Mouse (Mus musculus) heart, embryonic 16.5 days (tissue): ENCODE measurements around the gene Hint1. TPM values are rescaled to one million over a fixed set of nuclear protein-coding genes. Genes with fewer than 3 reads are reported as not detected.

Experiments
- ATAC-seq: fragments of 200-750 bp; cut with Nextera tagmentation; replicated peaks from 2 replicates; pipeline ENCODE4 v1.8.0; 2017; ENCODE audit warnings: moderate number of reproducible peaks; ENCODE audit not compliant: insufficient read depth, low FRiP score; ENCODE audit errors: extremely low read depth
- H3K27ac ChIP-seq: fragments of 300-500 bp; sonication (generic); 2 replicates; pipeline ENCODE4 v1.5.1; 2014; ENCODE audit warnings: mild to moderate bottlenecking, low read length, control low read depth, moderate library complexity
- H3K27me3 ChIP-seq: fragments of 300-500 bp; sonication (generic); 2 replicates; pipeline ENCODE4 v1.6.1; 2014; ENCODE audit warnings: low read length, mixed read lengths; ENCODE audit not compliant: control insufficient read depth, insufficient read depth
- H3K36me3 ChIP-seq: fragments of 300-500 bp; sonication (generic); 2 replicates; pipeline ENCODE4 v1.6.1; 2014; ENCODE audit not compliant: control insufficient read depth, insufficient read depth
- H3K4me1 ChIP-seq: fragments of 300-500 bp; sonication (generic); 2 replicates; pipeline ENCODE4 v1.6.1; 2014; ENCODE audit warnings: low read length, mixed read lengths; ENCODE audit not compliant: control insufficient read depth, insufficient read depth
- H3K4me2 ChIP-seq: fragments of 300-500 bp; sonication (generic); 2 replicates; pipeline ENCODE4 v1.6.1; 2014; ENCODE audit warnings: low read depth, mild to moderate bottlenecking, control low read depth, low read length
- H3K4me3 ChIP-seq: fragments of 300-500 bp; sonication (generic); 2 replicates; pipeline ENCODE4 v1.5.1; 2014; ENCODE audit warnings: mild to moderate bottlenecking, control low read depth, low read length
- H3K9ac ChIP-seq: fragments of 300-500 bp; sonication (generic); 2 replicates; pipeline ENCODE4 v1.6.1; 2014; ENCODE audit warnings: low read length, control low read depth
- H3K9me3 ChIP-seq: fragments of 300-500 bp; sonication (generic); replicated peaks from 2 replicates; pipeline ENCODE4 v1.6.1; 2016; ENCODE audit warnings: low read length; ENCODE audit not compliant: control insufficient read depth
- WGBS: fragments of 180-500 bp; shearing (Covaris S2); extraction: QIAGEN DNeasy Blood & Tissue Kit; methylation state at CpG from one replicate; pipeline ENCODE4 v1.1.7; 2014; 5-methylcytosine and 5-hydroxymethylcytosine counted together
- polyA plus RNA-seq: library from polyadenylated mRNA; unstranded; fragments of >200 nt; fragmentation: Nextera tagmentation; extraction: Ambion mirVana; gene quantifications from 2 replicates; pipeline ENCODE4 v1.2.1, GENCODE M21; 2015

Gene Hint1
- polyA plus RNA-seq: 581 and 590 TPM in 2 replicates

DNA sequence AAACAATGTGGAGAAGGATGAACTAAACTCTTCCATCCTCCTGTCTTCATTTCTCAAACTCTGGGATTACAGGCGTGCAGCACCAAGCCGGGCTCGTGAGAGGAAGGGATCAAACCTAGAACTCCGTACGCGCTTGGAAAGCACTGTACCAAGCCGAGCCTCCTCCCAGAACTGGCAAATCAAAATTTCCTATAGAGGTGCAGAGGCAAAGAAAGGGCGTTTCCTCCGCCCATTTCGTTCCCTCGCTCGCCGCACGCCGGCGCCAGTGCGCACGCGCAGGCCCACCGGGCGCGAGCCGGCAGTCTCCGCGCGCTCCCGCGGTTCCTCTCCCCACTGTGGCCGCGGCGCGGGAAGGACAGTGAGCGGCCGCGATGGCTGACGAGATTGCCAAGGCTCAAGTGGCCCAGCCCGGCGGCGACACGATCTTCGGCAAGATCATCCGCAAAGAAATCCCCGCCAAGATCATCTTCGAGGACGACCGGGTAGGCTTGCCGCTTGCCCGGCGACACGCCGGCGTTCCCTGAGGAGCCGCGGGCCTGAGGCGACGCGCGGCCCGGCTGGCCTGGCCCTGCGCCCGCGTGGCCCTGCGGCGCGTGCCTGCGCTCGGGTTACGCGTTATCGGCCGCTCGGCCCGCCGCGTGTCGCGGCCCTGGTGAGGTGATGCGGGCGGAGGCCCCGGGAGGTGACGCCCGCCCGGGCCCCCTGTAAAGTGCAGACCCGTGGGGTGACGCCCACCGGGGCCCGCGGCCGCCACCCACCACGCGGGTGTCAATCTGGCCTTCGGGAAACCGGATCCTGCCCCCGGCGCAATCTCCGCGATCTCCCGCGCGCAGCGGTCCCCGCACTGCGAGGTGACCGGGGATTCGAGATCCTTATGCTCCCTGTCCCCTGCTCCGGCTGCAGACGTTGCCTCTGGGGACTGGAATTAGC, at the start of gene Hint1:
TSS of gene Hint1 (plus strand) at position 265 of the 930 bp plus-strand sequence.
- Histone ChIP-seq H3K4me1 (peaks cover 18% of the 10 kb centered on the region), H3K4me2 (peak within 1 kb of the TSS; percentile 81), H3K9me3 (no peaks in the 10 kb centered on the region), H3K27me3 (no peaks in the 10 kb centered on the region), H3K36me3 (peaks cover 13% of the 10 kb centered on the region), H3K9ac (peak within 1 kb of the TSS; percentile 96), H3K4me3 (peak within 1 kb of the TSS; percentile 86), H3K27ac (peak within 1 kb of the TSS; percentile 84)
- under 1% methylated on average over 107 of the region's 107 CpGs for WGBS
- peak; percentile 83 for ATAC-seq

DNA sequence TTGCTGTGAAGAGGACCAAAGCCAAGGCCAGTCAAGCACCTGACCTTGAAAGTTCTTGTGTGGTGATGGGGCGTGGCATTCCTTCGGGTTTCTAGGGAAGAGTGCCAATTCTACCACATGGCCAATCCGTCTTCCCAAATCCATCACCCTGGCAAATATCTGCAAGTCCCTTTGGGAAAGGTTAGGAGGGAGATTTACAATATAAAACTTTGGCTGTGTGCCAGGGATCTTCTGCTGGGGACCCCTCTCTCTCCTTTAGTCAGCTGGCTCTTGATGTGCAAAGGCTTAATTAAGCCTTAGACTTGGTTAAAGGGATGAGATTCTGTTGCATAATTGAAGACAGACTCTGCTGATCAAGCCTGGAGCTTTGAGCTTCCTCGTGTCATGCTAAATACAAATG, 48.7 kb upstream of the Hint1 start:
- Histone ChIP-seq H3K27me3 (no peaks in the 10 kb centered on the region; the same call in 1 of the 2 replicates), H3K4me2 (no peak overlapping the region), H3K4me1 (peaks cover 7% of the 10 kb centered on the region; the same call in 1 of the 2 replicates), H3K9me3 (no peaks in the 10 kb centered on the region), H3K9ac (no peak overlapping the region), H3K4me3 (no peak overlapping the region), H3K36me3 (no peaks in the 10 kb centered on the region), H3K27ac (no peak overlapping the region)
- ATAC-seq: no peak
- WGBS: 57% methylated on average over 4 of the region's 4 CpGs

DNA sequence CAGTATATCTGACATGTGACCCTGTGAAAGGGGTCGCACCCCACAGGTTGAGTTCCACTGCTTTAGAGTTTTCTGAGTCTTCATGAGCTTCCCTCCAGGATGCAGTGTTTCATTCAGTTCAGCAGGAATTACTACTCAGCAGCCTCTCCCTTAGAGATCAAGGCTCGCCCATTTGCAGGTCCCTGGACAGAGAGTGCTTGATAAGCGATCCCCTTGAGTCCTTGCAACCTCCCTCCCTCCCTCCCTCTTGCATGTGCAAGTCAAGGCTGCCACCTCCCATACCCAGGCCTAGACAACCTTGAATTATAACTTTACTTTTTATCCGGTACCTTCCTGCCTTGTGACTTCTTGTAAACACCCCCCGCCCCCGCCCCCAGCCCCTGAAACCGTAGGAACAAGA, 46.7 kb upstream of the Hint1 start:
- H3K36me3 ChIP-seq: no peaks in the 10 kb centered on the region
- no peak overlapping the region for H3K27ac ChIP-seq
- H3K9me3 ChIP-seq: peaks cover 3% of the 10 kb centered on the region; the same call in 1 of the 2 replicates
- no peaks in the 10 kb centered on the region; the same call in 1 of the 2 replicates for H3K27me3 ChIP-seq
- WGBS: 78% methylated on average over 7 of the region's 7 CpGs
- no peak overlapping the region for H3K9ac ChIP-seq
- no peak overlapping the region for H3K4me3 ChIP-seq
- peaks cover 7% of the 10 kb centered on the region; the same call in 1 of the 2 replicates for H3K4me1 ChIP-seq
- no peak for ATAC-seq
- no peak overlapping the region for H3K4me2 ChIP-seq

DNA sequence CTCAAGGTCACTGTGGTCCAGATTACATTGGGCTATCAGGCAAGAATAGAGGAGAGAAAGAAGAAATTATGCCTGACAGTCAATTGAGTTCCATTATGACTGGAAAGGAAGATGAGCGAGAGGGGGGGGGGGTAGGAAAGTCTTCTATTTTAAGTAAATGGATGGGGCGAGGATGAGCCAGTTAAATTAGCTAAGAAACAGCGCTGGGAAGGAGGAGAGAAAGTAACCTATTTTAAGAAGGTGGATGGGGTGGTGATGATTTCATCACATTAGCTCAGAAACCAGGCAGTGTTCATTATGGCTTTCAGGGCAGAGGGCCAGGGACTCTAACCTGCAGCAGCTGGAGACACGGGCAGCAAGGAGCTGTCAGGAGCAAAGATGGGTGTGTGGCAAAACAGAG, 42.7 kb upstream of the Hint1 start:
- 59% methylated on average over 4 of the region's 4 CpGs for WGBS

DNA sequence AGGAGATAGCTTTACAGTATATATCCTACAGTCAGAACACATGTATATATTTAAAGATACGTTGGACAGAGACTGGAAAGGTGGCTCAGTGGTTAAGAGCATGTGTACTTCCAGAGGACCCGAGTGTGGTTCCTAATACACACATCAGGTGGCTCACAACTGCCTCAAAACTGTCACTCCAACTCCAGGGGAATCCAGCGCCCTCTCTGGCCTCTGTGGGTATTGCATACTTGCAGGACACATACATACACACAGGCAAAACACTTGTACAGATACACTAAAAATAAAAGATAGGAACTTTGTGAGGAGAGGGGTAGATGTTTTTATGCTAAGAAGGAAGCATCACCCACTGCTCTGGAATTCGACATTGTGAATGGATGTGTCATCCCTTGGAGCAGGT, 40.4 kb upstream of the Hint1 start:
- no peaks in the 10 kb centered on the region; the same call in 1 of the 2 replicates for H3K27me3 ChIP-seq
- ATAC-seq: no peak

More for the DNA sequence above, 42.7 kb upstream of the Hint1 start:
- H3K4me1 ChIP-seq: peaks cover 4% of the 10 kb centered on the region; the same call in 1 of the 2 replicates
- H3K9ac ChIP-seq: no peak overlapping the region
- no peaks in the 10 kb centered on the region; the same call in 1 of the 2 replicates for H3K27me3 ChIP-seq
- H3K4me2 ChIP-seq: no peak overlapping the region
- no peak overlapping the region for H3K27ac ChIP-seq
- H3K36me3 ChIP-seq: 0 out of 2 replicates have a peak, but pooled peaks cover 2% of the 10 kb centered on the region
- peaks cover 3% of the 10 kb centered on the region; the same call in 1 of the 2 replicates for H3K9me3 ChIP-seq
- ATAC-seq: no peak
- H3K4me3 ChIP-seq: no peak overlapping the region

DNA sequence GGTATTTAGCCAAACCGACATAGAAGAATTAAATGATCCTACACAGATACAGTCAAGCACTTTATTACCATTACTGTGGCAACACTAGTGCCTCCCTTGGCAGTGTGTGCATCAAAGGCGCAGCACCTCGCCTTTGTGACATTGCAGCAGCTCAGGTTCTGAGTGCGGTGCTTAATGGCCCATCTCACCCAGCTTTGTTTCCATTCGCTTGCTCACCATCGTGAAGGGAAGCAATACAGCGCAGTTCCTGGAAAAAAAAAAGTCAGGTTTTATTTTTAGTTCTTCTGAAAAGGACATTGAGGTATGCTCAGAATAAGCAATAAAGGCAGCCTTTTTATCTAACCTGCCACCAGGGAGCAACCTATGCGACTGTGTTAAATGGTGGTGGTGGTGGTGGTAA, 39.4 kb upstream of the Hint1 start:
- Histone ChIP-seq H3K27ac (no peak overlapping the region), H3K36me3 (0 out of 2 replicates have a peak, but pooled peaks cover 2% of the 10 kb centered on the region), H3K4me1 (no peaks in the 10 kb centered on the region), H3K4me3 (no peak overlapping the region), H3K9me3 (peaks cover 3% of the 10 kb centered on the region; the same call in 1 of the 2 replicates), H3K9ac (no peak overlapping the region), H3K4me2 (no peak overlapping the region), H3K27me3 (no peaks in the 10 kb centered on the region; the same call in 1 of the 2 replicates)
- 88% methylated on average over 8 of the region's 8 CpGs for WGBS
- ATAC-seq: no peak

More for the DNA sequence above, 40.4 kb upstream of the Hint1 start:
- Histone ChIP-seq H3K4me2 (no peak overlapping the region), H3K27ac (no peak overlapping the region), H3K4me3 (no peak overlapping the region), H3K36me3 (0 out of 2 replicates have a peak, but pooled peaks cover 2% of the 10 kb centered on the region), H3K4me1 (no peaks in the 10 kb centered on the region), H3K9ac (no peak overlapping the region), H3K9me3 (peaks cover 3% of the 10 kb centered on the region; the same call in 1 of the 2 replicates)
- 79% methylated on average over 4 of the region's 4 CpGs for WGBS

DNA sequence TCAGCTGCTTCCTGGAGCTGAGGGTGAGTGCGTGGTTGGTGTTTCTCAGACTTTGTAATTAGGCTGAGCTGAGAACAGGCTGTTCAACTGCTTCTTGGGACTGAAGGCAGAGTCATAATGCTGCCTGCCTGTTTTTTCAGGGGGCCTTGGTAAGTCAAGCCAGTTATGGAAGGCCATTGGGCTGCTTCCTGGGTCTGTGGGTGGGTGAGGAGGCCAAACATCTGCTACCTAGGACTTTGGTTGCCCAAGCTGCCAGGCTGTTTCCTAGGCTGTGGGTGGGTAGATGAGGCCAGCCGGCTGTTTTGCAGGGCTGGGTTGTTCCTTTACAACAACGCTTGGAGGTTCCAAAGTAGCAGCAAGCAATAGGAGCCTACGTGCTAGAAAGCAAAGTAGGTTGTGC, 32.4 kb upstream of the Hint1 start:
- Histone ChIP-seq H3K27me3 (no peaks in the 10 kb centered on the region), H3K4me1 (no peaks in the 10 kb centered on the region), H3K9ac (no peak overlapping the region), H3K9me3 (peaks cover 4% of the 10 kb centered on the region; the same call in 1 of the 2 replicates), H3K27ac (no peak overlapping the region), H3K4me3 (no peak overlapping the region), H3K36me3 (no peaks in the 10 kb centered on the region), H3K4me2 (no peak overlapping the region)
- ATAC-seq: no peak
- WGBS: 90% methylated on average over 4 of the region's 4 CpGs

DNA sequence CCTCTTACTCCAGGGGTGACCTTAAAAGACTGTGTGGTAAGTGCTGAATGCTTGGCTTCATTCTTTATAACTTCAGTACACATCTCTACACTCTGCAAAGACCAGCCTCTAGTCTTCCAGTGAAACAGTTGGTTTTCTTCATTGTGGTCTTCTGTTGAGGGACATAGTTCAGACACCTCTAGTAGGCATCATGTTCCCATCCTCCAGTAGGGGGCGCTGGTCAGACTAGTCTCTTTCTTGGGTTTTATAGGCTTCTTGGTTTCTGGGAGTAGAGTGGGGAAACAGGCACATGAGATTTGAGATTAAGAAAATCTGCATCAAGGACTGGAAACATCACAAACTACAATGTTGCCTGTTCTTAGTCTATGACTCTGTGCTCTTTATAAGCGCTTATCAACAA, 31.6 kb upstream of the Hint1 start:
- 58% methylated on average over 2 of the region's 2 CpGs for WGBS
- H3K27me3 ChIP-seq: no peaks in the 10 kb centered on the region

DNA sequence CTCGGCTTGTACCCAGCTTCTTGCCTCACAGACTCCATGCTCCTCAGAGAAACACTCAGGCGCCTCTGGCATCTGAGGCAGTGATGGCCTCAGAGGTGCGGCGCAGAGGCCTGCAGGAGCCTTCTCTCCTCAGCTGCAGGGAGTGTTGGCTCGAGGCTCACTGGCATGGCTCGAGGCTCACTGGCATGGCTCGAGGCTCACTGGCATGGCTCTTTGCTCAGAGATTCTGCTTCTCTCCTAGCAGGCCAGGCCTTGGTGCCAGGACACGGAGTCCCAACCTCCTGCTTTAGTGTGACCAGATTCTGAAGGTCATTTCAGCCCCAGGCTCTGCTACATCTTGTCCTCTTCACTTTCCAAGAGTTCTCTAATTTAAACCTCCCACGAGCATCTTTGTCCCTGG, 30.1 kb upstream of the Hint1 start:
- Histone ChIP-seq H3K27me3 (no peaks in the 10 kb centered on the region), H3K4me1 (no peaks in the 10 kb centered on the region), H3K9me3 (peaks cover 4% of the 10 kb centered on the region; the same call in 1 of the 2 replicates), H3K36me3 (peaks cover 3% of the 10 kb centered on the region; the same call in 1 of the 2 replicates), H3K27ac (no peak overlapping the region), H3K4me3 (no peak overlapping the region), H3K9ac (no peak overlapping the region), H3K4me2 (no peak overlapping the region)
- 79% methylated on average over 9 of the region's 9 CpGs for WGBS
- no peak for ATAC-seq

More for the DNA sequence above, 31.6 kb upstream of the Hint1 start:
- no peak overlapping the region for H3K4me2 ChIP-seq
- no peak overlapping the region for H3K9ac ChIP-seq
- H3K27ac ChIP-seq: no peak overlapping the region
- 0 out of 2 replicates have a peak, but pooled peaks cover under 1% of the 10 kb centered on the region for H3K36me3 ChIP-seq
- peaks cover 4% of the 10 kb centered on the region; the same call in 1 of the 2 replicates for H3K9me3 ChIP-seq
- no peaks in the 10 kb centered on the region for H3K4me1 ChIP-seq
- H3K4me3 ChIP-seq: no peak overlapping the region
- no peak for ATAC-seq
